Mouse (Mus musculus): ENCODE data around the gene Clcn3. TPM values are rescaled to one million over a fixed set of nuclear protein-coding genes. Genes with fewer than 3 reads are reported as not detected.

Clcn3 gene
- total RNA-seq (2023), result 41.8 TPM

GRCm38 (mm10) chr8:60982701-60983687 is at the start of gene Clcn3:
TSS of gene Clcn3 (minus strand) at chr8:60983300.

DNA sequence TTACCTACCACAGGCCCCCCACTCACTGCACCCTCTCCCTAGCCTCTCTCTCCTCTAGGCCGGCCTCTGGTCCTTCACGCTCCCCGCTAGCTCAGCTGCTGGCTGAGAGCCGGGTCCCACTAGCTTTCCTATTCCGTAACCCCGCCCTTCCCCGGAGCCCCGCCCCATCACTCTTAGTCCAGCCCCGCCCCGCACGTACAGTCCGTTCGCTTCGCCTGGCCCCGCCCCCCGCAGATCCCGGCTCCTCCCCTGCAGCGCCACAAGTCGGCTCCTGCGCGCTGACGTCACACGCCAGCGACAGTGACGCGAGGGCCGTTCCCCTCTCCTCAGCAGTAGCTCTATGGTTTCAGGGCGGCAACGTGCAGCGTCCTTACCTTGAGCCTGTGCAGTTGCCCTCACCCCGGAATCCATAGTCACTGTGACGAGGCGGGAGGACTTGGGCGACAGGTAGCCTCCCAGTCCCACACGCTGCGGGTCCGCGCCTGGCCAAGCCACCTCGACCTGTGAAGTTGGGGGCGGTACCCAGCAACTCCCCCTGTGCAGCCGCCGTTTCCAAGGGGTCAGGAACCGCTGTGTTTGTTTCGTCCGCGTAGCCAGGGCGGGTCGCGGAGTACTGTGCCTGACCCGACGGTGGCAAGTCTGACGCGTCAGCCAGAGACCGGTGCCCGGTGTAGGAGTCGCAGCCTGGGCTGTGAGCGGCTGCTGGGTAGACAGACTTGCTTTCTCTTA is 10.0 kb upstream of the Clcn3 start, which contains the start of gene Nek1:
TSS of gene Nek1 (plus strand) at position 286 of the 729 bp plus-strand sequence.

GRCm38 (mm10) chr8:60889843-60890519 is 93.1 kb downstream of the Clcn3 start, which contains the start of gene Hpf1:
TSS of gene Hpf1 (plus strand) at chr8:60890418.

Other genes with a start within 250 kb of the Clcn3 start
- gene Hpf1, start 92.9 kb downstream of the Clcn3 start, total RNA-seq (2023), result 37.7 TPM
- 12.4 TPM for gene Nek1, start 9.9 kb upstream of the Clcn3 start, total RNA-seq (2023)
- gene Sh3rf1, start 240.6 kb upstream of the Clcn3 start, total RNA-seq (2023), result 4.5 TPM